Mouse (Mus musculus): Measurements from ENCODE around the gene Snrnp25.

GRCm38 (mm10) chr11:32223297-32223967, 18.2 kb downstream of the Snrnp25 start:
- TF ChIP-seq CTCF (IDR thresholded peaks at IDR 0.05; ENCODE audit: control insufficient read depth, insufficient read depth, low read length) (no peak), POLR2A (IDR thresholded peaks at IDR 0.05; ENCODE audit: borderline replicate concordance, control insufficient read depth, low read depth, low read length) (no peak)

Measured in bone marrow, adult 2 months (tissue).